Mouse (Mus musculus) E14TG2a.4 (cell line): Measurements from ENCODE around the gene Kif13a.

Experiments used
- H3K27me3 ChIP-seq: 2 replicates; pipeline ENCODE4 v1.6.1; 2014; ENCODE audit warnings: low read length, control low read depth; ENCODE audit not compliant: insufficient read depth
- H3K36me3 ChIP-seq: 2 replicates; pipeline ENCODE4 v1.6.1; 2014; ENCODE audit warnings: low read length, control low read depth; ENCODE audit not compliant: insufficient read depth
- H3K4me1 ChIP-seq: replicated peaks from 2 replicates; pipeline ENCODE4 v1.6.1; 2014; ENCODE audit warnings: low read depth, low read length, control low read depth
- H3K4me3 ChIP-seq: replicated peaks from 2 replicates; pipeline ENCODE4 v1.5.1; 2014; ENCODE audit warnings: mild to moderate bottlenecking, low read length
- H3K9me3 ChIP-seq: 2 replicates; pipeline ENCODE4 v1.6.1; 2014; ENCODE audit warnings: low read length, control low read depth
- CTCF ChIP-seq: conservative IDR thresholded peaks from 2 replicates; pipeline ENCODE4 v1.5.1; 2014; ENCODE audit warnings: low read length
- NANOG ChIP-seq: IDR thresholded peaks from 2 replicates; pipeline ENCODE4 v1.6.1; 2014; ENCODE audit warnings: borderline replicate concordance, low read length, mixed read lengths
- POU5F1 ChIP-seq: IDR thresholded peaks from 2 replicates; pipeline ENCODE4 v1.6.1; 2014; ENCODE audit warnings: low read length, borderline replicate concordance

Kif13a gene

GRCm38 (mm10) chr13:46902568-46903255 lies 27.0 kb downstream of the Kif13a start:
- TF ChIP-seq CTCF, result peak; percentile 66
- TF ChIP-seq NANOG, result no peak
- TF ChIP-seq POU5F1, result no peak
- Histone ChIP-seq H3K4me3 (no peak overlapping the region), H3K27me3 (no peaks in the 10 kb centered on the region), H3K9me3 (no peaks in the 10 kb centered on the region), H3K36me3 (no peaks in the 10 kb centered on the region), H3K4me1 (peaks cover 54% of the 10 kb centered on the region)

- TF ChIP-seq NANOG (no peak), CTCF (peak; percentile 28)
Measured at GRCm38 (mm10) chr13:46900870-46901555, 28.7 kb downstream of the Kif13a start.

GRCm38 (mm10) chr13:46898837-46899236 lies 30.8 kb downstream of the Kif13a start:
- H3K9me3 ChIP-seq, result no peaks in the 10 kb centered on the region
- TF ChIP-seq NANOG (no peak), CTCF (no peak), POU5F1 (no peak)
- no peaks in the 10 kb centered on the region for H3K36me3 ChIP-seq
- H3K4me3 ChIP-seq, result no peak overlapping the region
- peaks cover 41% of the 10 kb centered on the region for H3K4me1 ChIP-seq
- H3K27me3 ChIP-seq, result no peaks in the 10 kb centered on the region

More at GRCm38 (mm10) chr13:46900870-46901555, 28.7 kb downstream of the Kif13a start:
- Histone ChIP-seq H3K36me3 (no peaks in the 10 kb centered on the region), H3K4me3 (no peak overlapping the region), H3K27me3 (no peaks in the 10 kb centered on the region), H3K9me3 (no peaks in the 10 kb centered on the region), H3K4me1 (peaks cover 50% of the 10 kb centered on the region)

GRCm38 (mm10) chr13:46898411-46898810 lies 31.3 kb downstream of the Kif13a start:
- Histone ChIP-seq H3K27me3 (no peaks in the 10 kb centered on the region), H3K36me3 (no peaks in the 10 kb centered on the region), H3K4me1 (peaks cover 37% of the 10 kb centered on the region), H3K4me3 (no peak overlapping the region), H3K9me3 (no peaks in the 10 kb centered on the region)
- TF ChIP-seq NANOG, result no peak
- TF ChIP-seq CTCF, result no peak
- no peak for TF ChIP-seq POU5F1

- H3K36me3 ChIP-seq, result no peaks in the 10 kb centered on the region
- no peak overlapping the region for H3K4me3 ChIP-seq
- H3K27me3 ChIP-seq, result no peaks in the 10 kb centered on the region
- peaks cover 24% of the 10 kb centered on the region for H3K4me1 ChIP-seq
- H3K9me3 ChIP-seq, result no peaks in the 10 kb centered on the region
- TF ChIP-seq NANOG (no peak), POU5F1 (no peak), CTCF (no peak)
Measured at GRCm38 (mm10) chr13:46892380-46892779, 37.3 kb downstream of the Kif13a start.

GRCm38 (mm10) chr13:46888150-46888683 lies 41.5 kb downstream of the Kif13a start:
- TF ChIP-seq CTCF, result no peak
- no peak for TF ChIP-seq NANOG
- TF ChIP-seq POU5F1, result no peak
- H3K4me3 ChIP-seq, result no peak overlapping the region

GRCm38 (mm10) chr13:46886497-46887261 lies 43.0 kb downstream of the Kif13a start:
- H3K36me3 ChIP-seq, result no peaks in the 10 kb centered on the region
- H3K9me3 ChIP-seq, result 0 out of 2 replicates have a peak, but pooled peaks cover 3% of the 10 kb centered on the region
- H3K4me3 ChIP-seq, result no peak overlapping the region
- peaks cover 22% of the 10 kb centered on the region for H3K4me1 ChIP-seq
- TF ChIP-seq NANOG (no peak), POU5F1 (no peak), CTCF (no peak)
- no peaks in the 10 kb centered on the region for H3K27me3 ChIP-seq

More at GRCm38 (mm10) chr13:46888150-46888683, 41.5 kb downstream of the Kif13a start:
- Histone ChIP-seq H3K36me3 (no peaks in the 10 kb centered on the region), H3K4me1 (peaks cover 25% of the 10 kb centered on the region), H3K9me3 (no peaks in the 10 kb centered on the region), H3K27me3 (no peaks in the 10 kb centered on the region)

GRCm38 (mm10) chr13:46885759-46886060 lies 44.0 kb downstream of the Kif13a start:
- Histone ChIP-seq H3K4me1 (peaks cover 22% of the 10 kb centered on the region), H3K9me3 (0 out of 2 replicates have a peak, but pooled peaks cover 3% of the 10 kb centered on the region), H3K4me3 (no peak overlapping the region), H3K36me3 (no peaks in the 10 kb centered on the region), H3K27me3 (no peaks in the 10 kb centered on the region)
- no peak for TF ChIP-seq NANOG
- no peak for TF ChIP-seq POU5F1
- no peak for TF ChIP-seq CTCF
